Mouse (Mus musculus): ENCODE measurements around the gene Myo15. TPM values are rescaled to one million over a fixed set of nuclear protein-coding genes. Genes with fewer than 3 reads are reported as not detected.
A peak's percentile ranks its signal among the peaks of the same experiment; 100 is the strongest.

The Myo15 gene
- polyA plus RNA-seq, 1 experiment from 2014 or later = 0.26 TPM

DNA sequence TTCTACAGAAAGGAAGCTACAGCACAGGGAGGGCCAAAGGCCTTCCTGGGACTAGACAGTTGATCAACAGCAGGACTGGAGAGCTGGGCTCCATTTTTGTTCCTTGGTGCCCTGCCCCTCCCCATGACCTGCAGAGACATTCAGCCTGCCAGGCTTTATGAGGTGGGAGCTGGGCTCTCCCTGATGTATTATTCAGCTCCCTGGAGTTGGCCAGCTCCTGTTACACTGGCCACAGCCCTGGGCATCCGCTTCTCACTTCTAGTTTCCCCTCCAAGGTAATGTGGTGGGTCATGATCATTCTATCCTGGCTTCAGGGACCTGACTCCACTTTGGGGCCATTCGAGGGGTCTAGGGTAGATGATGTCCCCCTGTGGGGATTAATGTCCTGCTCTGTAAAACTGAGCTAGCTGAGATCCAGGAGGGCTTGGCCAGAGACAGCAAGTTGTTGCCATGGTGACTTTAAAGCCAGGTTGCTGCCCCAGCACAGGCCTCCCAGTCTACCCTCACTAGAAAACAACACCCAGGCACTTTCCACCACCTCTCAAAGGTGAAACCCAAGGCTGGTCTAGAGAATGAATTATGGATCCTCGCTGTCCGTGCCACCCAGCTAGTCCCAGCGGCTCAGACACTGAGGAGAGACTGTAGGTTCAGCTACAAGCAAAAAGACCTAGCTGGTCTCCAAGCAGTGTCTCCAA is 6.7 kb downstream of the Myo15 start:
- no peak overlapping the region for H3K4me3 ChIP-seq (ENCODE audit: low read length)
- H3K4me2 ChIP-seq (ENCODE audit: low read length) = no peak overlapping the region
- H3K27ac ChIP-seq (ENCODE audit: low read depth, low read length) = no peak overlapping the region
- no peak overlapping the region for H3K9ac ChIP-seq (ENCODE audit: low read depth, low read length)
- no peaks in the 10 kb centered on the region for H3K27me3 ChIP-seq (replicated peaks; ENCODE audit: control insufficient read depth, insufficient read depth, low read length)
- no peaks in the 10 kb centered on the region for H3K4me1 ChIP-seq (ENCODE audit: control insufficient read depth, insufficient read depth, low read depth, low read length)
- 86% methylated on average over 5 of the region's 5 CpGs for WGBS
- ATAC-seq = no peak
- no peaks in the 10 kb centered on the region for H3K36me3 ChIP-seq (ENCODE audit: control insufficient read depth, insufficient read depth, low read length)
- H3K9me3 ChIP-seq (ENCODE audit: control insufficient read depth, low read length) = no peaks in the 10 kb centered on the region

DNA sequence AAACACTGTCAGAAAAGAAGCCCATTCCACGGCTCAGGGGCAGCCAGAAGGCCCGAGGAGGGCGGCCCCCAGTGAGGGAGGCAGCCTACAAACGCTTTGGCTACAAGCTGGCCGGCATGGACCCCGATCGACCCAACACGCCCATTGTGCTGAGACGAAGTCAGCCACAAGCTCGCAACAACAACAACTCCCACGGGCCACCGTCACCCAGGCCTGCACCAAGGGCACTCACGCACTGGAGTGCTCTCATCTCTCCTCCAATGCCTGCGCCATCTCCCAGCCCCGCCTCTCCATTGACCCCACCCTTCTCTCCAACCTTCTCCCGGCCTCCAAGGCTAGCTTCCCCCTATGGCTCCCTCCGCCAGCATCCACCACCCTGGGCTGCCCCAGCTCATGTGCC is 9.0 kb downstream of the Myo15 start:
- H3K9ac ChIP-seq (ENCODE audit: low read depth, low read length) = no peak overlapping the region
- 38% methylated on average over 17 of the region's 17 CpGs for WGBS
- no peak overlapping the region for H3K4me3 ChIP-seq (ENCODE audit: low read length)
- H3K9me3 ChIP-seq (ENCODE audit: control insufficient read depth, low read length) = no peaks in the 10 kb centered on the region
- H3K36me3 ChIP-seq (ENCODE audit: control insufficient read depth, insufficient read depth, low read length) = no peaks in the 10 kb centered on the region
- no peak for ATAC-seq
- no peaks in the 10 kb centered on the region for H3K4me1 ChIP-seq (ENCODE audit: control insufficient read depth, insufficient read depth, low read depth, low read length)
- H3K27me3 ChIP-seq (replicated peaks; ENCODE audit: control insufficient read depth, insufficient read depth, low read length) = no peaks in the 10 kb centered on the region
- H3K27ac ChIP-seq (ENCODE audit: low read depth, low read length) = no peak overlapping the region
- no peak overlapping the region for H3K4me2 ChIP-seq (ENCODE audit: low read length)

DNA sequence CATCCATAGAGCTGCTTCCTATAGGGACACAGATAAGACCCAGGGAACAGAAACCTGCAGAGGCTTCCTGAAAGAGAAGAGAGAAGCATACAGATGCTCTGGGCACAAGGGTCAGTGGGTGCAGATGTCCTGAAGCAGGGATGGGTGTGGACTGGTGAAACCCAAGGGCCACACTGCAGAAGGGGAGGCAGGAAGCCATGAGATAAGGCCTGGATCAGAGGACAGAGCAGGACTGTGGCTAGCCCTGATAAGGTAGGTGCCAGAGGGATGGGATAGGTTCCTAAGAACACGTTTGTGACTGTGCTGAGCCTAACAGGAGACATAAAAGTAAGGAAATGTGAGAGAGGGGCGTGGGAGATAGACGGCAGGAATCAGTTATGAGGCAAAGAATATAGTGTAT is 17.1 kb downstream of the Myo15 start:
- Histone ChIP-seq H3K4me2 (ENCODE audit: low read length) (no peak overlapping the region), H3K4me1 (ENCODE audit: control insufficient read depth, insufficient read depth, low read depth, low read length) (no peaks in the 10 kb centered on the region), H3K9ac (ENCODE audit: low read depth, low read length) (no peak overlapping the region), H3K36me3 (ENCODE audit: control insufficient read depth, insufficient read depth, low read length) (no peaks in the 10 kb centered on the region), H3K27me3 (replicated peaks; ENCODE audit: control insufficient read depth, insufficient read depth, low read length) (no peaks in the 10 kb centered on the region), H3K4me3 (ENCODE audit: low read length) (no peak overlapping the region), H3K27ac (ENCODE audit: low read depth, low read length) (no peak overlapping the region), H3K9me3 (ENCODE audit: control insufficient read depth, low read length) (no peaks in the 10 kb centered on the region)
- no peak for ATAC-seq
- WGBS = 70% methylated on average over 3 of the region's 3 CpGs

DNA sequence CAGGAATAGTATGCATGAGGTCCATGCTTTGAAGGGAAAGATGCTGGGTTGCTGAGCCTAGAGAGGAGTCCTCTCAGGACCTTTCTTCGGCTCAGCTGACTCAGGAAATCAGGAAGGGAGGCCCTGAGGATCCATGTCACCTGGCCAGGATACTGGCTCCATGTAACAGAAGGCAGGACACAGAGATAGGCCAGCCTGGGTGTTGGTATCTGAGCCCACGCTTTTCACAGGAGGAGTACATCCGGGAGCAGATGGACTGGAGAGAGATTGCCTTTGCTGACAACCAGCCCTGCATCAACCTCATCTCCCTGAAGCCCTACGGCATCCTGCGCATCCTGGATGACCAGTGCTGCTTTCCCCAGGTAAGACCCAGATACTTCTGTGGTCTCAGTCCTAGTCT is 23.6 kb downstream of the Myo15 start:
- ATAC-seq = no peak
- H3K9ac ChIP-seq (ENCODE audit: low read depth, low read length) = no peak overlapping the region
- WGBS = 90% methylated on average over 5 of the region's 5 CpGs

DNA sequence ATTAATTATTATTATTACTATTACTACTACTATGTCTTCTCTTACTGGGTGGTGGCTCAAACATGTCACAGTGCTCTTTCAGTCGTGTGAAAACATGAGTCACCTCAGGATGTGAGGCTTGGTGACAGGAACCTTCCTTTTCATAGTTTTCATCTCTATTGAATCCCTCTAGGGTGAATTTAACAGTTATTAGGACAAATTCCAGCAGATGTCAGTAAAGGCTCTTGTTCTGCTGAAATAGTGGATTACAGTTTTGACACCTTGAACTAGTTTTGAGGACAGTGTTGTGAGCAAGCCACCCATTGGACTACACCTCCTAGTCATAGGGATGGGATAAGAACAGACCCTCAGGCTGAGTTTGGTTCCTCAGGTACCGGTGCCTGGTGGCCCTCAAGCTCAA is 26.6 kb downstream of the Myo15 start:
- Histone ChIP-seq H3K9ac (ENCODE audit: low read depth, low read length) (no peak overlapping the region), H3K4me2 (ENCODE audit: low read length) (no peak overlapping the region), H3K27me3 (replicated peaks; ENCODE audit: control insufficient read depth, insufficient read depth, low read length) (no peaks in the 10 kb centered on the region), H3K9me3 (ENCODE audit: control insufficient read depth, low read length) (no peaks in the 10 kb centered on the region), H3K36me3 (ENCODE audit: control insufficient read depth, insufficient read depth, low read length) (no peaks in the 10 kb centered on the region), H3K27ac (ENCODE audit: low read depth, low read length) (no peak overlapping the region), H3K4me3 (ENCODE audit: low read length) (no peak overlapping the region), H3K4me1 (ENCODE audit: control insufficient read depth, insufficient read depth, low read depth, low read length) (no peaks in the 10 kb centered on the region)
- ATAC-seq = no peak
- WGBS = 76% methylated on average over 2 of the region's 2 CpGs

More for the DNA sequence above, 23.6 kb downstream of the Myo15 start:
- H3K4me3 ChIP-seq (ENCODE audit: low read length) = no peak overlapping the region
- no peaks in the 10 kb centered on the region for H3K36me3 ChIP-seq (ENCODE audit: control insufficient read depth, insufficient read depth, low read length)
- no peaks in the 10 kb centered on the region for H3K9me3 ChIP-seq (ENCODE audit: control insufficient read depth, low read length)
- H3K27ac ChIP-seq (ENCODE audit: low read depth, low read length) = no peak overlapping the region
- H3K4me2 ChIP-seq (ENCODE audit: low read length) = no peak overlapping the region
- no peaks in the 10 kb centered on the region for H3K4me1 ChIP-seq (ENCODE audit: control insufficient read depth, insufficient read depth, low read depth, low read length)
- no peaks in the 10 kb centered on the region for H3K27me3 ChIP-seq (replicated peaks; ENCODE audit: control insufficient read depth, insufficient read depth, low read length)

DNA sequence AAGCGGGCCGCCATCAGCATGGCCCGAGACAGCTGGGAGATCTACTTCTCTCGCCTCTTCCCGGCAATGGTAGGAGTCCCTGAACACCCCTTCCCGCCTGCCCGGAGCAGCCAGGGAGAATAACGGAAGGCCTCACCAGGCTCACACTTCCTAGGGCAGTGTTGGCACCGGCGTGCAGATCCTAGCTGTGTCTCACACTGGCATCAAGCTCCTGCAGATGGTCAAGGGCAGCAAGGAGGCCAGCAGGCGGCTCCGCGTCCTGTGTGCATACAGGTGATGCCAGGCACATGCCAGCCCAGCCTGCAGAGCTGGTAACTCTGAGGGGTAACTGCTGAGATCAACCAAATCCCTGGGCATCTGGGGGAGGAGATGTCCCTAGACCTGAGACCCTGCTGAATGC is 38.1 kb downstream of the Myo15 start:
- no peak for ATAC-seq
- H3K9me3 ChIP-seq (ENCODE audit: control insufficient read depth, low read length) = no peaks in the 10 kb centered on the region
- H3K4me3 ChIP-seq (ENCODE audit: low read length) = no peak overlapping the region
- no peaks in the 10 kb centered on the region for H3K36me3 ChIP-seq (ENCODE audit: control insufficient read depth, insufficient read depth, low read length)
- WGBS = 76% methylated on average over 13 of the region's 13 CpGs
- no peak overlapping the region for H3K9ac ChIP-seq (ENCODE audit: low read depth, low read length)
- no peak overlapping the region for H3K27ac ChIP-seq (ENCODE audit: low read depth, low read length)
- peaks cover 10% of the 10 kb centered on the region for H3K27me3 ChIP-seq (replicated peaks; ENCODE audit: control insufficient read depth, insufficient read depth, low read length)
- H3K4me1 ChIP-seq (ENCODE audit: control insufficient read depth, insufficient read depth, low read depth, low read length) = peaks cover 7% of the 10 kb centered on the region; the same call in 1 of the 2 replicates
- H3K4me2 ChIP-seq (ENCODE audit: low read length) = no peak overlapping the region

DNA sequence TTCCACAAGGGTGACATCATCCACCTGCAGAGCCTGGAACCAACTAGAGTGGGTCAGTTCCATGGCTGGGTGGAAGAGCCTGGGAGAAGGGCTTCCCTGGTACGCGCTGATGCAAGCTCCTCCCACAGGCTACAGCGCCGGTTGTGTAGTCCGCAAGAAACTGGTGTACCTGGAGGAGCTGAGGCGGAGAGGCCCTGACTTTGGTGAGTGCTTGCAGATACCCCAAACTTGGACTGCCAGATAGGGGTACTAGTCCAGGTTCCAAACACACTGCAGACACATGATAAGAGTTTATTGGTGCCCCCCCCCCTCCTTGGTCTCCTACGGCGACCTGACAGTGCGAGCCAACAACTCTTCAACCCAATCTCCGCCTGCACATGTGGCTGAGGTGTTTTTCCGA is 39.8 kb downstream of the Myo15 start:
- Histone ChIP-seq H3K27ac (ENCODE audit: low read depth, low read length) (no peak overlapping the region), H3K9ac (ENCODE audit: low read depth, low read length) (no peak overlapping the region), H3K4me3 (ENCODE audit: low read length) (peak overlapping the region; percentile 43), H3K27me3 (replicated peaks; ENCODE audit: control insufficient read depth, insufficient read depth, low read length) (peaks cover 10% of the 10 kb centered on the region), H3K9me3 (ENCODE audit: control insufficient read depth, low read length) (no peaks in the 10 kb centered on the region), H3K4me2 (ENCODE audit: low read length) (peak overlapping the region; percentile 74), H3K4me1 (ENCODE audit: control insufficient read depth, insufficient read depth, low read depth, low read length) (peaks cover 7% of the 10 kb centered on the region; the same call in 1 of the 2 replicates), H3K36me3 (ENCODE audit: control insufficient read depth, insufficient read depth, low read length) (no peaks in the 10 kb centered on the region)
- 5% methylated on average over 11 of the region's 11 CpGs for WGBS
- ATAC-seq = no peak

DNA sequence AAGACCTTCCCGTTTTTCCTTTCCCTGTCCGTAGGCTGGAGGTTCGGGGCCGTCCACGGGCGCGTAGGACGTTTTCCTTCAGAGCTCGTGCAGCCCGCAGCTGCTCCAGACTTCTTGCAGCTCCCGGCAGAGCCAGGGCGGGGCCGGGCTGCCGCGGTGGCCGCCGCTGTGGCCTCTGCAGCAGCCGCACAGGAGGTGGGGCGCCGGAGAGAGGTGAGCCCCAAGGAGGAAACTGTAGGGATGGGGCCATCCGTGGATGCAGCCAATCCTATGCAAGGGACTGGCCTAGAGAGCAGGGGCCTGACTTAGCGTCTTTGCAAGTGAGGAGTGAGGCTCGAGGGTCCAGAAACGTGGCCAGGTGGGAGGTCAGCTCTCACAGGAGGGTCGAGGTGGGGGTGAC is 40.4 kb downstream of the Myo15 start:
- Histone ChIP-seq H3K4me1 (ENCODE audit: control insufficient read depth, insufficient read depth, low read depth, low read length) (peaks cover 7% of the 10 kb centered on the region; the same call in 1 of the 2 replicates), H3K9me3 (ENCODE audit: control insufficient read depth, low read length) (no peaks in the 10 kb centered on the region), H3K4me3 (ENCODE audit: low read length) (peak overlapping the region; percentile 43), H3K9ac (ENCODE audit: low read depth, low read length) (peak overlapping the region; percentile 64), H3K27me3 (replicated peaks; ENCODE audit: control insufficient read depth, insufficient read depth, low read length) (peaks cover 10% of the 10 kb centered on the region), H3K36me3 (ENCODE audit: control insufficient read depth, insufficient read depth, low read length) (no peaks in the 10 kb centered on the region), H3K27ac (ENCODE audit: low read depth, low read length) (no peak overlapping the region), H3K4me2 (ENCODE audit: low read length) (peak overlapping the region; percentile 74)
- ATAC-seq = no peak
- under 1% methylated on average over 25 of the region's 25 CpGs for WGBS

DNA sequence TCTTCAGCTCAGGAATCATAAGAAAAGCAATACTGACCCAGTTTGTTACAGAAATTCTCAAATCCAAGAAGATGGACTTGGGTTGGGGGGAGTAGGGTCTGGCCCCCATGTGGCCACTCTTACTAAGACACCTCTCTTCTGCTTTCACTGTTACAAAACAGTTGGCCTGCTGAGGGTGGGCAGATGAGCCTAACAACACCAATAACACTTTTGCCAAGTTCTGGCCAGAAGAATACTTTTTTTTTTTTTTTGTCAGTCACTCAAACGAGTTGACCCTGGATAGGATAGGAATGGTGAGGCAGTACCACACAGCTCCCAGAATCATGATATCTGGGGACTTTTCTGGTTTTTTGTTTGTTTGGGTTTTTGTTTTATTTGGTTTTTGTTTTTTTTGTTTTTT is 42.8 kb downstream of the Myo15 start:
- Histone ChIP-seq H3K27ac (ENCODE audit: low read depth, low read length) (no peak overlapping the region), H3K27me3 (replicated peaks; ENCODE audit: control insufficient read depth, insufficient read depth, low read length) (peaks cover 10% of the 10 kb centered on the region), H3K4me3 (ENCODE audit: low read length) (no peak overlapping the region), H3K9ac (ENCODE audit: low read depth, low read length) (no peak overlapping the region), H3K4me2 (ENCODE audit: low read length) (no peak overlapping the region), H3K36me3 (ENCODE audit: control insufficient read depth, insufficient read depth, low read length) (no peaks in the 10 kb centered on the region), H3K4me1 (ENCODE audit: control insufficient read depth, insufficient read depth, low read depth, low read length) (peaks cover 7% of the 10 kb centered on the region; the same call in 1 of the 2 replicates), H3K9me3 (ENCODE audit: control insufficient read depth, low read length) (no peaks in the 10 kb centered on the region)
- 82% methylated on average over 1 of the region's 1 CpGs for WGBS
- ATAC-seq = no peak

Data from hindbrain, embryonic 16.5 days (tissue).